Mouse (Mus musculus): ENCODE measurements at regions not wholly inside any gene's neighbourhood (a gene's known extent, or its start where the extent isn't known, plus 50 kb on each side); places are given as distances from the start of the nearest gene placed in this dataset.

DNA sequence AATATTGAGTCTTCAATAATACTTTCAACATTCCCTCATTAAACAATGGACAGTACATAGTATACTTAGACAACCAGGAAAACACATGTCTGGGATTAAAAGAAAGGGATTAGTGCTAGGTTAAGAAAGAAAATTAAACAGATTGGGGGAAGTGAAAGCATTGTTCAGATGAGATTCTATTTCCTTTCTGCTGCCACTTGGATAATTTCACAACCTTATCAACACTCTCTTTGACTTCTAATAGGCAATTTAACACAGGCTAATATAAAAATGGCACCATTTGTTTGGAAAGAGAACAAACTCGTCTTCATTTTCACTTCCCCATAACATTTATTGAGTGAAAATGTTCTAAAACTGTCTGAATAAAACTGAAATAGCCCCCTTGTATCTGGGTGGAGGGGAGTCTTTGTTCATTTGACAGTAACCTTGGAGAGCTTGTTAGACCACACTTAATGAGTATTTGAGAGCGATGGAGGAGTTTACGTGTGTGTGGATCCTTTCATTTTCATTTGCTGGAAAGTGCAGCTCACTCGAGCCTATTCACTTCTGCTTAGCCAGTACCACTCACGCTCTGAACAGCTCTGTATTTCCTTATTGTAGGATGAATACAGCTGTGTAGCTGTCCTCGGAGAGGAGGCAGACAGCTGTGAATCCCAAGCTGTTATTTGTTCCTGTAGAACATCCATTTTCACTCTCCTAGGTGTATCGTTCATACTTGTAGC, 366.7 kb downstream of the Kctd12 start:
- Histone ChIP-seq H3K4me3 (ENCODE audit: low read depth, low read length) (no peak overlapping the region), H3K27ac (ENCODE audit: insufficient read depth, low read depth, low read length) (no peak overlapping the region), H3K36me3 (ENCODE audit: control insufficient read depth, insufficient read depth, low read length) (no peaks in the 10 kb centered on the region), H3K4me1 (ENCODE audit: control insufficient read depth, insufficient read depth, insufficient read length, low read length) (no peaks in the 10 kb centered on the region), H3K27me3 (ENCODE audit: control insufficient read depth, insufficient read depth, low read length) (no peaks in the 10 kb centered on the region)
- no peak for TF ChIP-seq POLR2A (IDR thresholded peaks at IDR 0.05; ENCODE audit: low read depth, low read length)
- TF ChIP-seq CTCF (IDR thresholded peaks at IDR 0.05; ENCODE audit: extremely low read depth, insufficient read length, insufficient replicate concordance, low read depth, low read length), result no peak
- 56% methylated on average over 7 of the region's 7 CpGs for WGBS

DNA sequence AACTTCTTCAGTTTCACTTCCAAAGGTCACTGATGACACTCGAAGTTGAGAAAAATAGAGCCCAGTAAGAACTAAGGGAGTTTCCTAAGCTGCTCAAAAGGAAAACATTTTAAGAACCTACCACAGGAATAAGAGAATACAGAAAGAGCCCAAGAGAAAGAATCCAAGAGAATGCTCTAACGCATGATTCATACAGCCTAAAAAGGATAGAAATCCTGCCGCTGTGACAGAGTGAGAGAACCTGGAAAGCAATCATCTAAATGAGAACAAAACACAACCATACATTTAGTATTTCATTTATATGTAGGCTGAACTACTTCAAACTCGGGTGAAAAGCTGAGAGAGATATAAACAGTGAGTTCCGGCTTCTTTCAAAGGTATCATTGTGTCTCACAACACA, 376.4 kb downstream of the Kctd12 start:
- H3K27me3 ChIP-seq (ENCODE audit: control insufficient read depth, insufficient read depth, low read length), result no peaks in the 10 kb centered on the region
- no peaks in the 10 kb centered on the region for H3K4me1 ChIP-seq (ENCODE audit: control insufficient read depth, insufficient read depth, insufficient read length, low read length)
- TF ChIP-seq POLR2A (IDR thresholded peaks at IDR 0.05; ENCODE audit: low read depth, low read length), result no peak
- no peak for TF ChIP-seq CTCF (IDR thresholded peaks at IDR 0.05; ENCODE audit: extremely low read depth, insufficient read length, insufficient replicate concordance, low read depth, low read length)
- H3K27ac ChIP-seq (ENCODE audit: insufficient read depth, low read depth, low read length), result no peak overlapping the region
- no peaks in the 10 kb centered on the region for H3K36me3 ChIP-seq (ENCODE audit: control insufficient read depth, insufficient read depth, low read length)
- no peak overlapping the region for H3K4me3 ChIP-seq (ENCODE audit: low read depth, low read length)
- 77% methylated on average over 5 of the region's 5 CpGs for WGBS

DNA sequence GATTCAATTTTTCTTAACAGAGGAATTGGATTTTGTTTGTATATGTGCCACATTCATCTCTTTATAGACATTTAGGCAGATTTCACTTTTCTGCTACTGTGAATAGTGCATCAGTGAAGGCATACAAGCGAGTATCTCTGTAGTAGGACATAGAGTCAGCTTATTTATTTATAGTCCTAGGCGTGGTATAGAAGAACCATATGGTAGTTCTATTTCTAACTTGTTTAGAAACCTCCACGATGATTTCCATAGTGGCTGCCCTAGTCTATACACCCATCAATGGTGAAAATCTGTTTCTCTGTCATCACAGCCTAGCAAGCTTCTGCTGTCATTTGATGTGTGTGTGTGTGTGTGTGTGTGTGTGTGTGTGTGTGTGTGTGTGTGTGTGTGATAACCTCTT, 387.6 kb downstream of the Kctd12 start:
- TF ChIP-seq POLR2A (IDR thresholded peaks at IDR 0.05; ENCODE audit: low read depth, low read length), result no peak
- no peak for TF ChIP-seq CTCF (IDR thresholded peaks at IDR 0.05; ENCODE audit: extremely low read depth, insufficient read length, insufficient replicate concordance, low read depth, low read length)
- Histone ChIP-seq H3K27ac (ENCODE audit: insufficient read depth, low read depth, low read length) (no peak overlapping the region), H3K4me3 (ENCODE audit: low read depth, low read length) (no peak overlapping the region), H3K4me1 (ENCODE audit: control insufficient read depth, insufficient read depth, insufficient read length, low read length) (peaks cover 3% of the 10 kb centered on the region; the same call in 1 of the 2 replicates), H3K36me3 (ENCODE audit: control insufficient read depth, insufficient read depth, low read length) (no peaks in the 10 kb centered on the region), H3K27me3 (ENCODE audit: control insufficient read depth, insufficient read depth, low read length) (no peaks in the 10 kb centered on the region)
- WGBS, result 76% methylated on average over 3 of the region's 3 CpGs

DNA sequence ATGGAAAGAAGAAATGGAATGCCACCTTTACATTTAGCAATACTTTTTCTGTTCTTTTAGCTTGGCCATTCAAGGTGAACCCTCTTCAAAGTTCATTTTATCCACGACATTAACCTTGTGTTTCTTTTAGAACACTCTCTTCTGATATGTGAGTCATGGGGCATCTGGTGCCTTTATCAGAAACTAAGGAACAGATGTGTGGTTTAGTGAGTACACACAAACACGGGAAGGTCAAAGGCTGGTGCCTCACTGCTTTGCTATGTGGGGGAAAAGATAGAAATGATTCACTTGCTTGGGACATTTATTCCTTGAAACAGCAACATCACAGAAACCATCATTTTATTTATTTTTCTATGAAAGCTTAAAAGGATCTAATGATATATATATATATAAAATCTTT, 428.7 kb downstream of the Kctd12 start:
- Histone ChIP-seq H3K27ac (ENCODE audit: insufficient read depth, low read depth, low read length) (no peak overlapping the region), H3K36me3 (ENCODE audit: control insufficient read depth, insufficient read depth, low read length) (no peaks in the 10 kb centered on the region), H3K4me3 (ENCODE audit: low read depth, low read length) (no peak overlapping the region), H3K4me1 (ENCODE audit: control insufficient read depth, insufficient read depth, insufficient read length, low read length) (no peaks in the 10 kb centered on the region), H3K27me3 (ENCODE audit: control insufficient read depth, insufficient read depth, low read length) (no peaks in the 10 kb centered on the region)
- TF ChIP-seq CTCF (IDR thresholded peaks at IDR 0.05; ENCODE audit: extremely low read depth, insufficient read length, insufficient replicate concordance, low read depth, low read length) (no peak), POLR2A (IDR thresholded peaks at IDR 0.05; ENCODE audit: low read depth, low read length) (no peak)
- 19% methylated on average over 2 of the region's 2 CpGs for WGBS

DNA sequence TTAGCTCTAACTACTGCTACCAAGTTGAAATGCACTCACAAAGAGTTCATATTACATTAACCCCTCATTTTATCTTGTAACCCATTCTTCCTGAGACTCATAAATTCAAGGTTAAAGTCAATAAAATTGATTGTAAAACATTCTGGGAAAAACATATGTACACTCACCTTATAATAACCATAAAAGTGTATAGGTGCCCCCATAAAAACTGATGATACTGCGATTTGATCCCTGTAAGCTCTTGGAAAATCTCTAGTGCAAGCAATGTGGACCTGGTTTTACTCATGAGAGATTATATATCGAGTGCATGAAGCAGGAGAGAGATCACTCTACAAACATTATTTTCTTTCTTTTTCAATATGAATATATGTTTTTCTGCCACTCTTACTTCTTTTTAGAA, 429.8 kb downstream of the Kctd12 start:
- TF ChIP-seq POLR2A (IDR thresholded peaks at IDR 0.05; ENCODE audit: low read depth, low read length) (no peak), CTCF (IDR thresholded peaks at IDR 0.05; ENCODE audit: extremely low read depth, insufficient read length, insufficient replicate concordance, low read depth, low read length) (no peak)
- no peaks in the 10 kb centered on the region for H3K27me3 ChIP-seq (ENCODE audit: control insufficient read depth, insufficient read depth, low read length)
- H3K36me3 ChIP-seq (ENCODE audit: control insufficient read depth, insufficient read depth, low read length), result no peaks in the 10 kb centered on the region
- no peak overlapping the region for H3K27ac ChIP-seq (ENCODE audit: insufficient read depth, low read depth, low read length)
- H3K4me1 ChIP-seq (ENCODE audit: control insufficient read depth, insufficient read depth, insufficient read length, low read length), result no peaks in the 10 kb centered on the region
- no peak overlapping the region for H3K4me3 ChIP-seq (ENCODE audit: low read depth, low read length)
- WGBS, result 29% methylated on average over 2 of the region's 2 CpGs

DNA sequence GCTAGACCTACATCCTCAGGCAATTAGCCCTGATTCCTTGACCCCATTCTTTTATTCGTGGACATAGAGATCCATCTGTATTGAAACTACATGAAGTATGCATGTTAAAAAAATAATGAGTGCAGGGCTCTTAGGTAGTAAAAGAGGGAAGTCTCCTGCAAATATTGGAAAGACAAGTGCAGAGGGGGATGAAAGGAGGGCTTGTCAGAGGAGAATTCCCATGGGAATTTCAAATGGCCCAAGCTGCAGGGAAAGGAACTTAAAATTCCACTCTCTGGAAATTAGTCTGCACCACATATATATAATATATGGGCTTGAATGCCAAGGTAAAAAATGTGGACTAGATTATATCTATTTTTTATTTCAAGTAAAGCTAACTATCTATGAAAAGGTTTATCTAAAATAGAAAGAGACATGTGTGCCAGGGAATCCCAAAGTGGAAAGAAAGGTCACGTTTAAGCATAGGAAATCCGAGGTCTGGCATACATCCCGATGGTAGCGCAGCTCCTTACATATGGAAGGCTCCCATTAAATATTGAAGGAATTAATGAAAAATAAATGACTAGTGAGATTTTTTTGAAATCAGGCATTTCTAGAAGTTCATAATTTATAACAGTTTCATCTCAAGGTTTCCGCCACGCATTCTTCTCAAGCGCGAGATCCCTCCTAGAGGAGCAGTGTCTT, 457.4 kb downstream of the Kctd12 start:
- Histone ChIP-seq H3K36me3 (ENCODE audit: control insufficient read depth, insufficient read depth, low read length) (no peaks in the 10 kb centered on the region), H3K4me1 (ENCODE audit: control insufficient read depth, insufficient read depth, insufficient read length, low read length) (no peaks in the 10 kb centered on the region), H3K27me3 (ENCODE audit: control insufficient read depth, insufficient read depth, low read length) (no peaks in the 10 kb centered on the region), H3K27ac (ENCODE audit: insufficient read depth, low read depth, low read length) (no peak overlapping the region), H3K4me3 (ENCODE audit: low read depth, low read length) (no peak overlapping the region)
- 88% methylated on average over 9 of the region's 9 CpGs for WGBS
- TF ChIP-seq POLR2A (IDR thresholded peaks at IDR 0.05; ENCODE audit: low read depth, low read length), result no peak
- no peak for TF ChIP-seq CTCF (IDR thresholded peaks at IDR 0.05; ENCODE audit: extremely low read depth, insufficient read length, insufficient replicate concordance, low read depth, low read length)

DNA sequence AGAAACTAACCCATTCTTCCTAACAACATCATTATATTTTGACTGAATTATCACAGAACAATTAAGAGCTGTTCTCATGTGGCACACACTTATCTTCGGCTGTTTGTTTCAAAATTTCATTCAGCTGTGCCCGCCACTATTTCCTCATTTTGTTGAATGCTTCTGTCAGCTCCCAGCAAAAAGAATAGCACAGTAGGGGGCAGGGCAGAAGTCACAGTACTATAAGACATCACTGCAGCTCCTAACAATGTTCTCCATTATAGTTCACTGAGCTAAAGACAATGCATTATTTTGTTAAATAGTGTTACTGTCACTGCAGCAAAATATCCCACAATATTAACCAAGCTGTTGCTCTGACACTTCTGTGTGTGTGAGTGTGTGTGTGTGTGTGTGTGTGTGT, 465.7 kb downstream of the Kctd12 start:
- Histone ChIP-seq H3K4me3 (ENCODE audit: low read depth, low read length) (no peak overlapping the region), H3K4me1 (ENCODE audit: control insufficient read depth, insufficient read depth, insufficient read length, low read length) (no peaks in the 10 kb centered on the region), H3K27ac (ENCODE audit: insufficient read depth, low read depth, low read length) (no peak overlapping the region), H3K36me3 (ENCODE audit: control insufficient read depth, insufficient read depth, low read length) (no peaks in the 10 kb centered on the region), H3K27me3 (ENCODE audit: control insufficient read depth, insufficient read depth, low read length) (no peaks in the 10 kb centered on the region)
- 29% methylated on average over 2 of the region's 2 CpGs for WGBS
- no peak for TF ChIP-seq CTCF (IDR thresholded peaks at IDR 0.05; ENCODE audit: extremely low read depth, insufficient read length, insufficient replicate concordance, low read depth, low read length)
- no peak for TF ChIP-seq POLR2A (IDR thresholded peaks at IDR 0.05; ENCODE audit: low read depth, low read length)

Measured in small intestine, adult 2 months (tissue).